Mouse (Mus musculus) thymus, postnatal 14 days (tissue): ENCODE measurements around the gene Gm20605.
"Not testable (repeated sequence)": the region's sequence is repeated elsewhere in the genome, so short reads cannot be mapped to it uniquely, and the experiment has no call there.

Experiments
- DNase-seq: peaks from one replicate; pipeline ENCODE4 v3.0.0; 2021

Gm20605 gene

DNA sequence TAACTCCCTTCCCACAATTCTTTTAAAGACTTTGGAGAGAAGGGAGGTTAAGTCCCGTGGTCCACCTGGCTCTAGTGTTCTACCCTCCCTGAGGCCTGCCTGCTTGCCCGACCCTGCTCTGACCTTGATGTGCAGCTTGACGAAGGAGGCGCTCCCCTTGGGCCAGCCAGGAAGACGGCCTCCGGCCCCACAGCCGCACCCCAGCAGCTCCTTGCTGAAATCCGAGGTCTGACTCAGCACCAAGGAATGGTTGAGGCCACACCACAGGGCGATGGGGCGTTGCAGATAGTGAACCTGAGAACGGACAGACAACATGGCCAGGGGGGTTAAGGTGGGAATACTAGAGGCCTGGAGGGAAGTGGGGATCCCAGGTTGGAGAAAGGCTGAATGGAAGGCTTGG lies 15.4 kb upstream of the Gm20605 start, which contains the start of gene Pcolce:
Gene Pcolce (minus strand): TSS at position 235 of the 400 bp plus-strand sequence.
- DNase-seq = no peak

GRCm38 (mm10) chr5:137614921-137615320 lies 14.1 kb upstream of the Gm20605 start:
- DNase-seq = not testable (repeated sequence)

- no peak for DNase-seq
Observed at GRCm38 (mm10) chr5:137615347-137615746, 13.6 kb upstream of the Gm20605 start.

DNA sequence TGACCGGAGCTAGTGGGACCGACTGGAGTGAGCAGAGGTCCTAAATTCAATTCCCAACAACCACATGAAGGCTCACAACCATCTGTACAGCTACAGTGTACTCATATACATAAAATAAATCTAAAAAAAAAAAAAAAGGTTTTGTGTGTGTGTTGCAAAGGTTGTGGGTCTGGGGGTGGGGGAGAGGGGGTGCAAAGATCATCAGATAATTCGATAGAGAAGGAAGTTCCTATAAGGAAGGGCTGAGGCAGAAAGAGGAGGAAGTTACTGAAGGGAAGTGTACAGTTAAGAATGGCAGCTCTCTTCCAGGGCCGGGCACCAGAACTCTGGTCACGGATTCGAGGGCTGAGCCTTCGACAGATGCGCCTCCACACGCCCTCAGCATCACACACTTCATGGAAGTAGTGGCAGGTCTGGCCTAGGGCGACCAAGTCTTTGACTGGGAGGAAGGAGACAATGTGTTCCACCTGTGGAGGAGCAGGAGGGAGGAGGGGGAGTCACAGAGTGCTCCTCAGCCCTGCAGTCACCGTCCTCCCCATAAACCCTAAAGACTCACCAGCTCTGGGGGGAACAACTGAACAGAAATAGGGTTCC lies 4.9 kb upstream of the Gm20605 start:
- DNase-seq = no peak

DNA sequence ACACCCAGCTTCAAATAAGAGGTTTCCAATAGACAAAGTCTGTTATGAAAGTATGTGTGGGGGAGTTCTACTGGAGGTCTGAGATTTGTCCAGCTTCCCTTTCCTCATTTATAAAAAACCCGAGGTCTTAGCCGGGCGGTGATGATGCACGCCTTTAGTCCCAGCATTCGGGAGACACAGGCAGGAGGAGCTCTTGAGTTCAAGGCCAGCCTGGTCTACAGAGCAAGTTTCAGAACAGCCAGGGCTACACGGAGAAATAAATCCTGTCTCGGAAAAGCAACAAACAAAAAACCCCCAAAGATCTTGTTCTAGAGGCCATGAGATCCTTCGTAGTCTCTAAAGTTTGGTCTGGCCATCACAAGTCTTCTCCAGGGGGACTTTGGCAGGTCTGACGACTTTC lies 984 bp upstream of the Gm20605 start:
- DNase-seq = peak; percentile 43

- DNase-seq = no peak
Observed at GRCm38 (mm10) chr5:137629306-137629721, 339 bp downstream of the Gm20605 start.

DNA sequence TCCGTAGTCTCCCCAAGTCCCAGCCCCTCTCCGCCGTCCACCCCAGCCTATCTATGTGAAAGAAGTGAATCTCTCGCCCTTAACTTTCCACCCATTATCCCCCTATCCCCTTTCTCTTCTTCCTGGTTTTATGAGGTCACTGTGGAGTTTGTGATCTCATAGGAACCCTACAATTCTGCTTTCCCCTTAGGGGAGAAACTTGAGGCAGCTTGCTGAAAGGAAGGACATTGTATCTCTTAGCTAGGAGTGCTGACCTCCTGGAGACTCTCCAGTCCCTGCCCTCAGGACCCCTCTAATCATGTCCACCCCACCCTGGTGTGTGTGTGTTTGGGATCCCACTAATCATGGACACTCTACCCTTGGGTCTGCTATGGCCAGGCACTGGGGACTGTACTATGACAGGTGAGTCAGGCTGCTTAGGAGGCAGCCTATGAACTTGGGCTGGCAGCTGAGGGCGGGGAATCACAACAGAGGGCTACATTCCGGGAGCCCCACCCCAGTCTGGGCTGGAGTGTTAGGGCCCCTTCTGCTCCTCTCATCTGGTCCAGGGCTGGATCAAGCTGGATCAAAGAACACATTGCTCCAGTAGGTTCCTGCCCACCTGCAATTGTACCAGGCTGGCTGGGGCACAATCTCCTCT lies 1.1 kb downstream of the Gm20605 start:
- DNase-seq = peak; percentile 71

GRCm38 (mm10) chr5:137630602-137631001 lies 1.6 kb downstream of the Gm20605 start:
- peak; percentile 51 for DNase-seq

- DNase-seq = peak; percentile 92
Observed at GRCm38 (mm10) chr5:137631171-137631570, 2.2 kb downstream of the Gm20605 start.

DNA sequence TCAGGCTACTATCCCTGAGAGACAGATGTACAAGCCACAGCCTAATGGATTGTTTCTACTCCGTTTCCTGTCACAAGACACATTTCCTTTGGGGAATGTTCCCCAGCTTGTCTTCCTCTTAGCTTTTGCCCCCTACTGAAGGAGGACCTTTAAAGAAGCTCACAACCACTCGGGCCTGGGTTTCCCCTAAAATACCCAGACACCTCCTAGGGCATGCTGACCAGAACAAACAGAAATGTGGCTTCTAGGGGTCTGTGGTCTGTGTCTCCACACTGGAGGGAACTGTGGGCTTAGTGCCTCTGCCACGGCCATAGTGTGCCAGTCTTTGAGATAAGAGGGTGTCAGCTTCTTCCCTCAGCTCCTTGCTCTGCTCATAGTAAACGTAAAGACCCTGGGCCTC lies 2.6 kb downstream of the Gm20605 start:
- DNase-seq = no peak

DNA sequence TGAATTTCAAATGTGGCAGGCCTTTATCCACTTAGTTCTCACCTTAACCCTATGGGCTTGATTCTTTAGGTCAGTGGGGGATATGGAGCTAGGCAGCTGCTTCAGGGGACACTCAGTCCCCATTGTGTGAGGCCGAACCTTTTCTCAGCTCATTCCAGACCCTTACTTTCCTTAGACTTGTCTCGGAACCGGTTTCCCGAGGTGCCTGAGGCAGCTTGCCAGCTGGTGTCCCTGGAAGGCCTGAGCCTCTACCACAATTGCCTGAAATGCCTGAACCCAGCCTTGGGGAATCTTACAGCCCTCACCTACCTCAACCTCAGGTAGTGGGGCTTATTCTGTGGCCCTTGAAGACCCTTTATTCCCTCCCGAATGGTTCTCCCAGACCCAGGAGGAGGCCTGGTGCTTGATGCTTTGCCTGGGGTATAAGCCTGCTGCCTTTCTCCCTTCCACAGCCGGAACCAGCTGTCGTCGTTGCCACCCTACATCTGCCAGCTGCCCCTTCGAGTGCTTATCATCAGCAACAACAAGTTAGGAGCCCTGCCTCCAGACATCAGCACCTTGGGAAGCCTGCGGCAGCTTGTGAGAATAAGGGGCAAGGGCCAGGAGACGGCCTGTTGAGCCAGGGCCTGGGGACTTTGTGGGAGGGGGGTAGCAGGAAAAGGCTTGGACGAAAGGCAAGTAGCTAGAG lies 4.6 kb downstream of the Gm20605 start:
- DNase-seq = no peak

DNA sequence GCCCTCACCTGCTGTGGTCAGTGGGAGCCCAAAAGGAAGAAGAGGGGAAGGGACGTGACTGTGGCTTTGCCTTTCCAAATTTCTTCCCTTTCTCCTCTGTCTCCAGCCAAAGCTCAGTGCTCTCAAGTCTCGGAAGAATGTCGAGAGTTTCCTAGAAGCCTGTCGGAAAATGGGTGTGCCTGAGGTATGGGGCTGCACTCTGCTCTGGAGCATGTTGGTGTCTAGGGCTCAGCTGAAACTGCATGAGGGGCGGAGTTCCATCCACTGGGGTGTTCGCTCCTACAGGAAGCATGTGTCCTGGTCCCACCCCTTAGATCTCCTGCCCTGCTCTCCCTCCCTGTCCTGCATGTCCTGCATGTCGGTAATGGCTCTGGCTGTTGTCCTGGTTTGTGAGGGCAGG lies 10.5 kb downstream of the Gm20605 start:
- DNase-seq = no peak

GRCm38 (mm10) chr5:137641054-137641453 lies 12.1 kb downstream of the Gm20605 start, which contains the start of gene Sap25:
Gene Sap25 (plus strand): TSS chr5:137641334.
- peak; percentile 70 for DNase-seq

DNA sequence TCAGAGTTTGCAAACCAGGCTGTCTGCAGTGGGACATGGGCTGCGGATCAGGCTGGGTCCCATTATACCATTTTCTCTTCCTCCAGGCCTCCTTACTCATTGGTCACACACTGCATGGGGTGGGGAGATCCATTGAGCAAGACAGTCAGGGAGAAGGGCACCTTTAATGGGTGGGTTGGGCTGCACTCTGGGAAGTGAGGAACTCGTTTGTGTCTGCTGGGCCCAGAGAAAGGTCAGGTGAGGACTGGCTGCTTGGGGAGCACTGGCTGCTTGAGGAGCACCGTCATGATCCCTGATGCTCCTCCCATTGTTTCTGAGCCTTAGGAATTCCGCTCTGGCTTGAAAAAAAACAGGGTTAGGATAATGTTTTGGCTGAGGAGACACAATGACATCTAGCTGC lies 13.9 kb downstream of the Gm20605 start:
- no peak for DNase-seq

- DNase-seq = no peak
Observed at GRCm38 (mm10) chr5:137644484-137644883, 15.5 kb downstream of the Gm20605 start.

GRCm38 (mm10) chr5:137645091-137645651 lies 16.2 kb downstream of the Gm20605 start:
- peak; percentile 49 for DNase-seq

DNA sequence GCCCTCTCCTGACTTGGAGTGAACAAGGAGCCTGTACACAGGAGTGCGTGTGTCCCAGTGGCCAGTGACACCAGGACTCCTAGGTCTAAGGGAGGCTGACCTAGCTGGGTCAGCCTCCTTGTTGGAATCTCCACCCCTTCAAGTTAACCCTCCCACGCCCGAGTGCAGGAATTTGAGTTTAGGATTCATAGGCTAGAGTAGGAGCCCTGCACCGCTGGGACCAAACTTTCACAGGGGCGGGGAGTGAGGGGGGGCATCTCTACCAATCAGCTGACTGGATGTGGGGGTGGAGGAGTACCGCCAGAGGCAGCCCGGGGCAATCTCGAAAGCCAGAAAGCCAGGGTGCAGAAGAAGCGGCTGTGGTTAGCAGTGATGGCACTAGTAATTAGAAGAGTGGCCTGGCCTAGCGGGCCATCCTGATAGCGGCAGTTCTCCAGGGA lies 16.7 kb downstream of the Gm20605 start, which contains the start of gene Irs3:
Gene Irs3 (minus strand): TSS at position 63 of the 440 bp plus-strand sequence.
- no peak for DNase-seq

DNA sequence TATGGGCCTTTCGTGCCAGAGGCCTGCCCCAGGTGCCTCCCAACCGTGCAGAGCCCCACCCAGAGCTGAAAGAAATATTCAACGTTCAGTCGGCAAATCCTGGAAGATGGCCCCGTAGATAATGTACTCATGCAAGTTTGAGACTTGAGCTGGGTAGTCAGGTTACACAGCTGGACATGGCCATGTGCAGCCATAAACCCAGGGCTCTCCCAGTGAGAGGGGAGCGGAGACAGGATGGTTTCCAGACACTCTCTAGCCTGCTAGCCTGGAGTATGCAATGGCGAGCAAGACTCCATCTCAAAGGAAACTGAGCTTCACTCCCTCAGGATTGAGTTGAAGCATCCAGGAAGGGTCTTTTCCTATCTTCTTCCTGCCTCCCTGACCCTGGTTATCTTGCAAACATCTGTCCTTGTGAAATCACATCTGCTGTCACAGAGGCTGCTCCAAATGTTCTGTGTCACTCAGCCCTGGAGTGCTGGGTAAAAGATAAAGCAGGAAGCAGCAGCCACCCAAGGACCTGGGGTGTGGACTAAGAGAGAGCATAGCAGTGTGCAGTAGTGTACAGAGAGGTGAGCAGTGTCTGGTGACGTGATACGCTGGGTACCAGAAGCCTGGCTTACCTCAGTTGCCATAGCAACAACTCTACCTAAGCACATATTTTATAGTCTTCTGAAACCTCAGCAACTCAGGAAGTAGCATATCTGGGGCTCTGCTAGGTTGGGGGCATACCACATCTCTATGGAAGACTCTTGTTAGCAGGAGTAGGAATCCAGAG lies 19.0 kb downstream of the Gm20605 start:
- DNase-seq = no peak

DNA sequence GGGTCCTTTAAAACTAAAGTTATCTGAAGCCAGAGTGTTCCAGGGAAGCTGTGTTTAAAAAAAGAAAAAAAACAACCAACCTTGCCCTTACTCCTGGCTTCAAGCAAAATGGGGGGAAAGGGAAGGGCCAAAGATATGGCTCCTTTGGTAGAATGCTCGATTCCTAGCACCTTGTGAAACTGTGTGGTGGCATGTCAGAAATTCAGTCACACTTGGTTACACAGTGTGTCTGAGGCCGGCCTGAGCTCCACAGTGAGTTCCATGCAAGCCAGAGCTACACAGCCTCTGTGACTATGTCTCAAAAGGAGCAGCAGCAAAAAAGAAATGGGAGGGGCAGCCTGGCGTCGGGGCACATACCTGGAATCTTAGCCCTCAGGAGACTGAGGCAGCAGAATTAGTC lies 20.3 kb downstream of the Gm20605 start:
- DNase-seq = no peak

GRCm38 (mm10) chr5:137649669-137650571 lies 20.9 kb downstream of the Gm20605 start:
- DNase-seq = no peak

DNA sequence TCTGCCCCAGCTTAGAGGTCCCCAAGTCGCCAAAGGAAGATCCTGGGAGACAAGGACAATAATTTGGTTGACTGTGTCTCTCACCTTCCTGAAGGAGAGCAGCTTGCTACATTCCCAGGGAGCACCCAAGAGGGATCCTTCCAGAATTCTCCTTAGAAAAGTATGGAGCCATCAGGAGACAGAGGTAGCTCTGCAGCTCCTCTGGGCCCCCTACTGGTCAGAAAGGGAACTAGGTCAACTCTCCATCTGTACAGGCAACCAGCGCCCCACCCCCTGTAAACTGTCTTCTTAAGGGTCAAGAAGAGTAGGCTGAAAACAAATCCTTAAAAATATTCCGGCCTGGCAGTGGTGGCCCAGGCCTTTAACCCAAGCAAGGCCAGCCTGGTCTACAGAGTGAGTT lies 23.5 kb downstream of the Gm20605 start:
- peak; percentile 80 for DNase-seq

DNA sequence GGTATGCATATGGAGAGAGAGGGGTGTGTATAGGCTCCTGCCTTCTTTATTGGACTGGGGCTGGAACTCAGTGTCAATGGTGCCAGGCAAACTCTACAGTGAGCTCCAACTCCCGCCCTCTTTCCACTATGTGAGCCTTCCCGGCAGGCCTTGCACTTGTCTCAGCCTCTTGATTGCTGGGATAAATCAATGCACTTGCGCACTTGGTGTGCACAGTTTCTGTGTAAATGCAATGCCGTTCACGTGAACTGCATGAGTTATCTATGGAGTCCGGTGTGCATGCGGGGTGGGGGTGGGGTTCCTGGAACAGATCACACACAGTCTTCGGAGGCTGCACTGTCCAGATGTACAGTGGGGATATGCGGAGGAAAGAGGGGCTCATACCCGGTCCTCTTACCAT lies 24.4 kb downstream of the Gm20605 start:
- DNase-seq = no peak
